Mouse (Mus musculus) urinary bladder, postnatal 4 days (tissue): Measurements from ENCODE around the gene Pax7.

ENCODE experiments used
- DNase-seq, 2 experiments: peaks; one replicate each; pipeline ENCODE4 v3.0.0; 2021 to 2022; ENCODE audit warnings: low spot score in 2 of 2

Pax7 gene

GRCm38 (mm10) chr4:139830581-139831387, 2.5 kb downstream of the Pax7 start:
- no peak for DNase-seq

- DNase-seq, result no peak
These were observed 3.3 kb downstream of the Pax7 start for GRCm38 (mm10) chr4:139830053-139830452.

GRCm38 (mm10) chr4:139828871-139829590, 4.3 kb downstream of the Pax7 start:
- no peak for DNase-seq

GRCm38 (mm10) chr4:139828283-139828678, 5.0 kb downstream of the Pax7 start:
- no peak for DNase-seq

- DNase-seq, result no peak
These were observed 5.6 kb downstream of the Pax7 start for GRCm38 (mm10) chr4:139827501-139828282.

GRCm38 (mm10) chr4:139826231-139826630, 7.1 kb downstream of the Pax7 start:
- DNase-seq, result no peak

GRCm38 (mm10) chr4:139825326-139826112, 7.8 kb downstream of the Pax7 start:
- no peak for DNase-seq

GRCm38 (mm10) chr4:139824572-139825325, 8.6 kb downstream of the Pax7 start:
- DNase-seq, result no peak

GRCm38 (mm10) chr4:139823870-139824472, 9.4 kb downstream of the Pax7 start:
- DNase-seq, result no peak

- DNase-seq, result no peak
These were observed 10.0 kb downstream of the Pax7 start for GRCm38 (mm10) chr4:139823138-139823869.

GRCm38 (mm10) chr4:139822214-139823137, 10.9 kb downstream of the Pax7 start:
- DNase-seq, result no peak

- DNase-seq, result no peak
These were observed 11.7 kb downstream of the Pax7 start for GRCm38 (mm10) chr4:139821491-139822160.

GRCm38 (mm10) chr4:139821071-139821470, 12.3 kb downstream of the Pax7 start:
- no peak for DNase-seq

- DNase-seq, result no peak
These were observed 13.8 kb downstream of the Pax7 start for GRCm38 (mm10) chr4:139819411-139820030.

GRCm38 (mm10) chr4:139818163-139818562, 15.2 kb downstream of the Pax7 start:
- DNase-seq, result no peak

- DNase-seq, result no peak
These were observed 19.9 kb downstream of the Pax7 start for GRCm38 (mm10) chr4:139813371-139813960.

- DNase-seq, result no peak
These were observed 21.4 kb downstream of the Pax7 start for GRCm38 (mm10) chr4:139811901-139812300.
